Mouse (Mus musculus) liver, adult 2 months (tissue): Measurements from ENCODE around the gene Efcab8. TPM values are rescaled to one million over a fixed set of nuclear protein-coding genes. Genes with fewer than 3 reads are reported as not detected.

Experiments used
- DNase-seq: peaks from one replicate; pipeline ENCODE4 v3.0.0-alpha.2; 2011; ENCODE audit warnings: low read depth, low spot score; ENCODE audit errors: extremely low read depth
- H3K27ac ChIP-seq: fragments of 200-500 bp; replicated peaks from 2 replicates; pipeline ENCODE4 v1.5.1; 2012; ENCODE audit warnings: low read depth, mild to moderate bottlenecking, control low read depth, inconsistent platforms, low read length; ENCODE audit not compliant: insufficient read depth
- H3K27me3 ChIP-seq: fragments of 200-500 bp; 2 replicates; pipeline ENCODE4 v1.6.1; 2012; ENCODE audit warnings: mild to moderate bottlenecking, moderate library complexity, low read length, inconsistent platforms; ENCODE audit not compliant: control insufficient read depth, insufficient read depth
- H3K36me3 ChIP-seq: fragments of 200-500 bp; 2 replicates; pipeline ENCODE4 v1.6.1; 2012; ENCODE audit warnings: low read length, inconsistent platforms; ENCODE audit not compliant: control insufficient read depth, insufficient read depth
- H3K4me1 ChIP-seq: fragments of 200-500 bp; 2 replicates; pipeline ENCODE4 v1.6.1; 2011; ENCODE audit warnings: low read length; ENCODE audit not compliant: control insufficient read depth, insufficient read depth
- H3K4me3 ChIP-seq: fragments of 200-500 bp; 2 replicates; pipeline ENCODE4 v1.5.1; 2011; ENCODE audit warnings: low read depth, mild to moderate bottlenecking, control low read depth, low read length, moderate library complexity; ENCODE audit not compliant: insufficient read depth
- H3K79me2 ChIP-seq: fragments of 200-500 bp; 2 replicates; pipeline ENCODE4 v1.6.1; 2012; ENCODE audit warnings: inconsistent platforms, mild to moderate bottlenecking, low read length, moderate library complexity; ENCODE audit not compliant: control insufficient read depth, insufficient read depth
- H3K9ac ChIP-seq: fragments of 200-500 bp; 2 replicates; pipeline ENCODE4 v1.6.1; 2012; ENCODE audit warnings: low read depth, mild to moderate bottlenecking, control low read depth, inconsistent platforms, low read length
- CTCF ChIP-seq: fragments of 200-500 bp; IDR thresholded peaks from 2 replicates; pipeline ENCODE4 v1.5.1; 2011; ENCODE audit warnings: low read depth, low read length, control low read depth
- POLR2A ChIP-seq: fragments of 200-500 bp; IDR thresholded peaks from 2 replicates; pipeline ENCODE4 v1.6.1; 2011; ENCODE audit warnings: low read length, control low read depth; ENCODE audit not compliant: insufficient read depth; ENCODE audit errors: extremely low read depth
- WGBS: fragments of 180-500 bp; shearing (Covaris S2); methylation state at CpG from one replicate; pipeline ENCODE4 v1.1.7; 2018; 5-methylcytosine and 5-hydroxymethylcytosine counted together
- polyA plus RNA-seq: library from polyadenylated mRNA; depleted of rRNA; stranded (reverse); fragments of >200 nt; gene quantifications from 2 replicates; pipeline ENCODE4 v1.2.3, GENCODE M21; 2012; rRNA removed
- total RNA-seq: library from RNA; depleted of rRNA; stranded (reverse); fragments of >200 nt; gene quantifications from 2 replicates; pipeline ENCODE4 v1.2.3, GENCODE M21; 2014; rRNA removed

The Efcab8 gene
- total RNA-seq (not detected in 2 replicates), polyA plus RNA-seq (0.02 TPM in 1 of 2 replicates, not detected in the other)

GRCm38 (mm10) chr2:153779394-153779981, at the start of gene Efcab8:
Gene Efcab8, plus strand, starts transcription at chr2:153779931.
- no peak for DNase-seq
- 31% methylated on average over 12 of the region's 12 CpGs for WGBS
- H3K9ac ChIP-seq, result peak within 1 kb of the TSS; percentile 8

GRCm38 (mm10) chr2:153734033-153734432, 45.7 kb upstream of the Efcab8 start:
- TF ChIP-seq POLR2A, result no peak
- WGBS, result 78% methylated on average over 4 of the region's 4 CpGs
- no peak overlapping the region for H3K4me3 ChIP-seq

More at GRCm38 (mm10) chr2:153779394-153779981, at the start of gene Efcab8:
- Histone ChIP-seq H3K27me3 (no peaks in the 10 kb centered on the region), H3K4me1 (peaks cover 7% of the 10 kb centered on the region; the same call in 1 of the 2 replicates), H3K4me3 (peak within 1 kb of the TSS; percentile 22), H3K79me2 (no peaks in the 10 kb centered on the region), H3K36me3 (no peaks in the 10 kb centered on the region), H3K27ac (no peak within 1 kb of the TSS)
- no peak for TF ChIP-seq POLR2A
- TF ChIP-seq CTCF, result no peak

GRCm38 (mm10) chr2:153740500-153741436, 39.0 kb upstream of the Efcab8 start, which contains the start of gene Mapre1:
Gene Mapre1, plus strand, starts transcription at chr2:153741274.
- Histone ChIP-seq H3K27ac (peak within 1 kb of the TSS; percentile 64), H3K27me3 (no peaks in the 10 kb centered on the region), H3K36me3 (no peaks in the 10 kb centered on the region), H3K79me2 (peaks cover 28% of the 10 kb centered on the region; the same call in 1 of the 2 replicates), H3K9ac (peak within 1 kb of the TSS; percentile 89), H3K4me3 (peak within 1 kb of the TSS; percentile 88), H3K4me1 (peaks cover 9% of the 10 kb centered on the region; the same call in 1 of the 2 replicates)
- 11% methylated on average over 57 of the region's 58 CpGs for WGBS
- 0 out of 2 replicates have a peak, but pooled peaks have one; percentile 42 for TF ChIP-seq POLR2A
- TF ChIP-seq CTCF, result no peak
- peak; percentile 93 for DNase-seq

More at GRCm38 (mm10) chr2:153734033-153734432, 45.7 kb upstream of the Efcab8 start:
- Histone ChIP-seq H3K36me3 (no peaks in the 10 kb centered on the region), H3K27ac (no peak overlapping the region), H3K79me2 (no peaks in the 10 kb centered on the region), H3K9ac (no peak overlapping the region), H3K27me3 (no peaks in the 10 kb centered on the region), H3K4me1 (no peaks in the 10 kb centered on the region)
- no peak for DNase-seq

GRCm38 (mm10) chr2:153741437-153742065, 38.2 kb upstream of the Efcab8 start:
- peak overlapping the region; percentile 89 for H3K9ac ChIP-seq
- H3K27me3 ChIP-seq, result no peaks in the 10 kb centered on the region
- 2% methylated on average over 55 of the region's 56 CpGs for WGBS
- H3K36me3 ChIP-seq, result no peaks in the 10 kb centered on the region
- H3K4me3 ChIP-seq, result peak overlapping the region; percentile 88
- peak overlapping the region; percentile 64 for H3K27ac ChIP-seq
- peaks cover 29% of the 10 kb centered on the region; the same call in 1 of the 2 replicates for H3K79me2 ChIP-seq
- peak; percentile 19 for DNase-seq
- H3K4me1 ChIP-seq, result peaks cover 9% of the 10 kb centered on the region; the same call in 1 of the 2 replicates
- no peak for TF ChIP-seq POLR2A
- no peak for TF ChIP-seq CTCF

- H3K9ac ChIP-seq, result no peak overlapping the region
- peaks cover 2% of the 10 kb centered on the region; the same call in 1 of the 2 replicates for H3K4me1 ChIP-seq
- DNase-seq, result no peak
- no peak overlapping the region for H3K27ac ChIP-seq
- H3K79me2 ChIP-seq, result peaks cover 28% of the 10 kb centered on the region; the same call in 1 of the 2 replicates
- TF ChIP-seq CTCF (no peak), POLR2A (no peak)
- no peaks in the 10 kb centered on the region for H3K27me3 ChIP-seq
- peaks cover 7% of the 10 kb centered on the region for H3K36me3 ChIP-seq
- H3K4me3 ChIP-seq, result no peak overlapping the region
These were observed 31.7 kb upstream of the Efcab8 start for GRCm38 (mm10) chr2:153747994-153748393.
